Mouse (Mus musculus): ENCODE results near the gene Srp72. TPM values are rescaled to one million over a fixed set of nuclear protein-coding genes. Genes with fewer than 3 reads are reported as not detected.
A peak's percentile ranks its signal among the peaks of the same experiment; 100 is the strongest.

Gene Srp72
- 15.1 and 21.6 TPM in 2 replicates for polyA plus RNA-seq (2012; rRNA removed)

DNA sequence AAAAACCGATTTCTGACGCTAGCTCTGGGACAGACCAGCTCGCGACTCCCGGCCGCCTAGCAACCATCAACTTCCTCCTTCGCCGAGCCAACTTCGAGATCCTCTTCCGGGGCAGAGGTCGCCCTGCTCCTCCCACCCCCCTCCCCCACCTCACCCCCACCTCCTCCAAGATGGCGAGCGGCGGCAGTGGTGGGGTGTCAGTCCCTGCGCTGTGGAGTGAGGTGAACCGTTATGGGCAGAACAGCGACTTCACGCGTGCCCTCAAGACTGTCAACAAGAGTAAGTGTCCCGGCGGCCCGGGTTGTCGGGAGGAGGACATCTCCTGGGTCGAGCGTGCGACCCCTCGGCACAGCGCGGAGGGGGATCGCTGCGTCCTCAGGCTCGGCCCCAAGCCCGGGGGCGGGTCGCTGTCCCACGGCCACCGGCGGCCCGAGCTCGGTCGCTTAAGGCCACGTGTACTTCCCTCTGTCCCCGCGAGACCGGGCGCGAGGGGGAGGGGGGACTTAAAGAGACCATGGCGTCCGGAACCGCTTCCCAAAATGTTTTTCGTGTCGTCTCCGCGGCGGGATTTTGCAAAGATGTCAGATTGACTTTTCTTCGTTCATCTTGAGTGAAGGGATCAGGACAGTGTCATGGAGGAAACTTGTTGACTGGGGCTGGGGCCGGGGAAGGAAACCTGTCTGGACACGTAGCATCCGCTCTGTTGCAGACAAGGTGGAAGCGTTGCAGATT, at the start of gene Srp72:
Srp72 (plus strand) TSS at position 130 of the 732 bp plus-strand sequence.
- WGBS: under 1% methylated on average over 60 of the region's 60 CpGs
- peaks cover 7% of the 10 kb centered on the region for H3K4me1 ChIP-seq (ENCODE audit: control insufficient read depth, insufficient read depth, low read length)
- peak within 1 kb of the TSS; percentile 100 for H3K4me3 ChIP-seq (replicated peaks; ENCODE audit: extremely low read depth, low read depth, low read length)
- DNase-seq: peak; percentile 75
- no peak for TF ChIP-seq CTCF (IDR thresholded peaks at IDR 0.05; ENCODE audit: insufficient read depth, low read length)
- TF ChIP-seq POLR2A (IDR thresholded peaks at IDR 0.05; ENCODE audit: borderline replicate concordance, extremely low read depth, low read depth, low read length): peak; percentile 73; the same call in 1 of the 2 replicates

DNA sequence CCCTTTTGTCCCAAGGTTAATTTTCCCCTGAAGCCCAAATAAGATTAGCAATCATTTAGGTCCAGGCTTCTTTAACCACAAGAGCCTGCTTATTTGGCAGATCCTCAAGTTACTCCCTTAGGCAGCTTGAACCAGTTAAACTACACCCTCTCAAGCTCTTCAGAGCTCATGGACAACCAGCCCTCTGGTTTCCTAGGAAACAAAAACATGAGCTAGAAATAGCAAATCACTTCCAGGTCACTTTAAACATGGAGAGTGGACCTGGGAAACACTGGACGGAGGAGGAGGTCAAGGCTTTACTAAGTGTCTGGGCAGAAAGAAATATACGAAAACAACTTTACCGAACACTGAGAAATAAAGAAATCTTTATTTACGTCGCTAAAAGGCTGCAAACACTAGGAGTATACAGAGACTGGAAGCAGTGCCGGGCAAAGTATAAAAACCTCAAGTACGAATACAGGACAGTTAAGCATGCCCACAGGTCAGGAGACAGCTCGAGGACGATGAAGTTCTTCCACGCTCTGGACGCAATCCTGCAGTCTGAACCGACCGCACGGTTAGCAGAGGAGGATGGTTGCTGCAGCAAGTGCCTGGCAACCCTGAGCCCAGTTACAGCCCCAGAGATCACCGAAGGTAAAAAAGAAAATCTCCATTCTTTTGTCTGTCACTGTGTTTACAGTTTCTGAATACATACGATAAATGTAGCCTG, 46.2 kb upstream of the Srp72 start:
- TF ChIP-seq CTCF (IDR thresholded peaks at IDR 0.05; ENCODE audit: insufficient read depth, low read length) (no peak), POLR2A (IDR thresholded peaks at IDR 0.05; ENCODE audit: borderline replicate concordance, extremely low read depth, low read depth, low read length) (no peak)
- no peak for DNase-seq
- 44% methylated on average over 16 of the region's 16 CpGs for WGBS
- Histone ChIP-seq H3K4me1 (ENCODE audit: control insufficient read depth, insufficient read depth, low read length) (peaks cover 6% of the 10 kb centered on the region; the same call in 1 of the 2 replicates), H3K4me3 (replicated peaks; ENCODE audit: extremely low read depth, low read depth, low read length) (peak overlapping the region; percentile 58)

DNA sequence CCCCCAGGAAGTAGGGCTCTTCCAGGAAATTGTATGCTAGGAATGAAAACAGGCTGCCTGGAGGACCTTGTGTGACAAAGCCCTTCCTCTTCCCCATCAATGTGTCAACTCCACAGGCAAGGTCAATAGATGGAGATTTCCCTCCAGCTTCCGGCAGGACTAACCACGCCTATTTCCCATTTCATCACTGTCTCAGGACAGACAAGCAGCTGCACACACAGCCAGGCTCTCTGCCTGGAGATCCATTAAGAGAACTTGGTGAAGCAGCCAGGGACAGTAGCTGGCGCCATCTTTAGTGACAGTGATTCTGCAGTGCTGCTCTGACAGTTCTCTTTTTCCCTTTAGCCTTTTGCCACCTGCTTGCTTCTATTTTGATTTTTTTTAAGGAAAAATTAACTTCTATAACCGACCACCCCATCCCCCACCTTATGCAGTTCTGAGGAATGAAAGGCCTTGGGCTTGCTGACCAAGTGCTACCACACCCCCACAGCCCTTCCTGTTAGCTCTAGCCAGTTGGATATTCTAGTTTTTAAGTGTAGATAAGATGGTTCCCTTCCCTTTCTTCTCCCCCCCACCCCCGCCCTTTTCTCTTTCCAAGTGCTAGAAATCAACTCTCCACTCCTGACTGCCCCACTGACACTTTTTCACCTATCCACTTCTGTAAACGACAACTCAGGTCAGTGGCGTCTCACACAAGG, 45.2 kb upstream of the Srp72 start:
- no peak for TF ChIP-seq CTCF (IDR thresholded peaks at IDR 0.05; ENCODE audit: insufficient read depth, low read length)
- no peak for TF ChIP-seq POLR2A (IDR thresholded peaks at IDR 0.05; ENCODE audit: borderline replicate concordance, extremely low read depth, low read depth, low read length)

DNA sequence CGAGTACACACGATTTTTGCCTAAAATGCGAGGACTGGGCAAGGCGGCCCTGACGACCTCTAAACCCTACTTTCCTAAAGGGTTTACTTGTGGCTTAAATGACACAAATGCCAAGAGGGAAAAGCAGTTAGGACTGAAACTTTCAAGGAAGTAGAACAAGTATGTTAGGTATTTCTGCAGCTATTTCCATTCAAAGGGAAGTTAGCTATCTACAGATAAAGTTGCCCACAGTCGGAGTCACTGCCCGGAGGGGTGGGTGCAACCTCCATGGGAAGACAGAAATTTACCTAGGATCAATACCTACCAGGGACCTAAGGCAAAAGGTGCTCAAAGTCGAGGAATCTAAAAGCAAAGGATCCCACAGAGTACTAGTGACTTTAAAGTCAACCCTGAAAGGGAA, 34.8 kb upstream of the Srp72 start:
- no peak for DNase-seq
- Histone ChIP-seq H3K4me1 (ENCODE audit: control insufficient read depth, insufficient read depth, low read length) (no peaks in the 10 kb centered on the region), H3K4me3 (replicated peaks; ENCODE audit: extremely low read depth, low read depth, low read length) (no peak overlapping the region)
- TF ChIP-seq CTCF (IDR thresholded peaks at IDR 0.05; ENCODE audit: insufficient read depth, low read length) (no peak), POLR2A (IDR thresholded peaks at IDR 0.05; ENCODE audit: borderline replicate concordance, extremely low read depth, low read depth, low read length) (no peak)
- 83% methylated on average over 8 of the region's 8 CpGs for WGBS

More for the DNA sequence above, 45.2 kb upstream of the Srp72 start:
- Histone ChIP-seq H3K4me3 (replicated peaks; ENCODE audit: extremely low read depth, low read depth, low read length) (no peak overlapping the region), H3K4me1 (ENCODE audit: control insufficient read depth, insufficient read depth, low read length) (peaks cover 6% of the 10 kb centered on the region; the same call in 1 of the 2 replicates)
- 37% methylated on average over 7 of the region's 7 CpGs for WGBS
- DNase-seq: no peak

DNA sequence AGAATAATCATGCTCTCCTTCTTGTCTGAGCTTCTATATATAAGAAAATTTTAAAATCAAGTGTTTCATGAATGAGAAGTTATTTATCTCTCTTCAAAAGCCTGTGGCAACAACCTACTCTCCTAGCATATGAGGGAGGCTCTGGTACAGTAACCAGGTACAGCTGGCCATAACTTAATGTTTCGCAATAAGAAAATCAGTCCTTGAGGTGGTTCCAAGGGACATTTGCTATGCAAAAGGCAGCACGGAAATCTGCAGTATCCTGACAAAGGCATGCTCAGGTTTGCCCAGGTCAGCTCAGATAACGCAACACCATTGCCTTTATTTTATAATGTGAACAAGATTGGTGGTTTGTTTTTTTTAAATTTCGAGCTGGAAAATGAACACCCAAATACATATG, 32.5 kb upstream of the Srp72 start:
- Histone ChIP-seq H3K4me3 (replicated peaks; ENCODE audit: extremely low read depth, low read depth, low read length) (no peak overlapping the region), H3K4me1 (ENCODE audit: control insufficient read depth, insufficient read depth, low read length) (peaks cover 3% of the 10 kb centered on the region; the same call in 1 of the 2 replicates)
- TF ChIP-seq POLR2A (IDR thresholded peaks at IDR 0.05; ENCODE audit: borderline replicate concordance, extremely low read depth, low read depth, low read length): no peak
- TF ChIP-seq CTCF (IDR thresholded peaks at IDR 0.05; ENCODE audit: insufficient read depth, low read length): no peak
- DNase-seq: no peak
- WGBS: 75% methylated on average over 4 of the region's 4 CpGs

DNA sequence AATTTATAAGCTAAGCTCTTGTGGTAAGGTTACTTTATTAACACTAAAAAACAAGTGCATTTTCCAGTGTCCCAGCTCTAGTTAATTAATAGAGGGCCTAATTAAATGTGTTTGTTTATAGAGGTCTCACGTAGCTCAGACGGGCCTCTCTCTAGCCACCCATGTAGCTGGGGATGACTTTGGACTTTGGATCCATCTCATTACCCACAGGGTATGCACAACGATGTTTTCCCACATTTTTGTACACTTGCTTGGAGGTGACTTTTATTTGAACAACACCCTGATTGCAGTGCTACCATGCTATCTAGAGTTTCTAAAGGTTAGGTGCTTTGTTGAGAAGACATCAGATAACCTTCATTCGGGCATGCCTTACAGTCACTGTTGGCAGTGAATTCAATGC, 32.0 kb upstream of the Srp72 start:
- 73% methylated on average over 4 of the region's 4 CpGs for WGBS
- no peak for DNase-seq
- Histone ChIP-seq H3K4me3 (replicated peaks; ENCODE audit: extremely low read depth, low read depth, low read length) (no peak overlapping the region), H3K4me1 (ENCODE audit: control insufficient read depth, insufficient read depth, low read length) (peaks cover 7% of the 10 kb centered on the region)
- TF ChIP-seq CTCF (IDR thresholded peaks at IDR 0.05; ENCODE audit: insufficient read depth, low read length) (no peak), POLR2A (IDR thresholded peaks at IDR 0.05; ENCODE audit: borderline replicate concordance, extremely low read depth, low read depth, low read length) (no peak)

DNA sequence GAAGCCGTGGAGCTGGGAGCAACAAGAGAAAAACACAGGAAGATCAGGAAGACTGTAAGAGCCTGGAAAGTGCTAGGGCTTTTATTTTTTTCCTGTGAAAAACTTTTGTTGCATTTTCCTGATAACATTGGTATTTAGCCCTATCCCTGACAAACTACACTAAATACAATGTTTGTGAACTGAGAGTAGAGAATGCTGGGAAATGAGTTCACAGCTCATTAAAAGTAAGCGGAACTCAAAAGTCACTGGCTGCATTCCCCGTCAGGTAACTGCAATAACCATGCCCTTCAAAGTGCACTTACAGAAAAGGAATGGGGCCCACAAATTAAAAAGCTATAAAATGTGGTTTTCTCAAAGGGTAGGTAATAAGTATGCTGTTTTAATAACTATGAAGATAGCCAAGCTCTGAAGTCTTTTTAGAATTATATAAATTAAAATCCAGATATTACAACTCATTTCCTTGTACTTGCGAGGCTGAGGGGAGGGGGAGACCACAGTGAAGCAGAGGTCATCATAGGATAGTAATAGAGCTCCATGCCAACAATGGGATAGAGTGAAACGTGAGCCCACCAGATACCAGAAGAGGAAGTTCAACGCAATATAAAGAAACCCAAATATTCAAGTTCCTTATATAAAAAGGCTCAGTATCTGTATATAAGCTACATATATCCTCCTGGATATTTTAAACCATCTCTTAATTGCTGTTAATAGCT, 29.4 kb upstream of the Srp72 start:
- WGBS: 61% methylated on average over 6 of the region's 6 CpGs
- TF ChIP-seq CTCF (IDR thresholded peaks at IDR 0.05; ENCODE audit: insufficient read depth, low read length) (no peak), POLR2A (IDR thresholded peaks at IDR 0.05; ENCODE audit: borderline replicate concordance, extremely low read depth, low read depth, low read length) (no peak)
- peaks cover 12% of the 10 kb centered on the region for H3K4me1 ChIP-seq (ENCODE audit: control insufficient read depth, insufficient read depth, low read length)
- no peak for DNase-seq
- H3K4me3 ChIP-seq (replicated peaks; ENCODE audit: extremely low read depth, low read depth, low read length): no peak overlapping the region

DNA sequence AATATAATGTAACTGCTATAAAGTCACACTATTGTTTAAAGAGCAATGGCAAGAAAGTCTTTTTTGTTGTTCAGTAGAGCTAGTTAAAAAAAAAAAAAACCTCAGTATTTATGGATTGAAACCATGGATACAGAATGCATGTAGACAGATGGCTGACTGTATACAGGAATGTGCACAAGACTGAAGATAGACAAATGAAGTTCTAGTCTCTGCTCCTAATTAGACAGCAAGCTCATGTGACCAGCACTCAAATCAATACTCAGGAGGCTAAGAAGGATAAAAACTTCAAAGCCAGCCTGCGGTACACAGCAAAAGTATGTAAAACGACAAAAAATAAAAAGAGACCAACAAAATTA, 28.8 kb upstream of the Srp72 start:
- peaks cover 12% of the 10 kb centered on the region for H3K4me1 ChIP-seq (ENCODE audit: control insufficient read depth, insufficient read depth, low read length)
- TF ChIP-seq CTCF (IDR thresholded peaks at IDR 0.05; ENCODE audit: insufficient read depth, low read length) (no peak), POLR2A (IDR thresholded peaks at IDR 0.05; ENCODE audit: borderline replicate concordance, extremely low read depth, low read depth, low read length) (no peak)
- H3K4me3 ChIP-seq (replicated peaks; ENCODE audit: extremely low read depth, low read depth, low read length): no peak overlapping the region
- 85% methylated on average over 2 of the region's 2 CpGs for WGBS
- DNase-seq: no peak

DNA sequence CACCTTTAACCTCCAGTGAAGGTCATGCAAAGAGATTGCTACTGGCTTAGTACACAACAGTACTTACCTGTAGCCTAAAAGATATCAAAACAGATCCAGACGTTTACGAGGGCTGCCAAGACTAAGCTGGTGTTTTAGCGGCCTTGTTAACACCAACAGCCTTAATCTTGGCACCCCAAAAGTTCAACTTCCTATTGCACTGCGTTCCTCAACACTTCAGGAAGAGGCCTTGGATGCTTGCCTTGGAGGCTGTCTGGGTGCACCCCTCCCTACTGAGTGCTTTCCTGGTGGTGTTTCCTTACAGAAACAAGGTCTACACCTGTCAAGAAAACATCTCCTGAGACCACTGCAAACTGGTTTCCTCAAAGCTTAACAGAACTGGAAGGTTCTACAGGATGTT, 27.3 kb upstream of the Srp72 start:
- Histone ChIP-seq H3K4me3 (replicated peaks; ENCODE audit: extremely low read depth, low read depth, low read length) (no peak overlapping the region), H3K4me1 (ENCODE audit: control insufficient read depth, insufficient read depth, low read length) (peaks cover 12% of the 10 kb centered on the region)
- 21% methylated on average over 4 of the region's 4 CpGs for WGBS
- TF ChIP-seq CTCF (IDR thresholded peaks at IDR 0.05; ENCODE audit: insufficient read depth, low read length) (no peak), POLR2A (IDR thresholded peaks at IDR 0.05; ENCODE audit: borderline replicate concordance, extremely low read depth, low read depth, low read length) (no peak)
- no peak for DNase-seq
